Mouse (Mus musculus): ENCODE measurements around the gene Gm20716. TPM values are rescaled to one million over a fixed set of nuclear protein-coding genes. Genes with fewer than 3 reads are reported as not detected.

The Gm20716 gene
- total and polyA plus RNA-seq, 3 experiments = 24.4 to 29.4 TPM; not detected in 1

DNA sequence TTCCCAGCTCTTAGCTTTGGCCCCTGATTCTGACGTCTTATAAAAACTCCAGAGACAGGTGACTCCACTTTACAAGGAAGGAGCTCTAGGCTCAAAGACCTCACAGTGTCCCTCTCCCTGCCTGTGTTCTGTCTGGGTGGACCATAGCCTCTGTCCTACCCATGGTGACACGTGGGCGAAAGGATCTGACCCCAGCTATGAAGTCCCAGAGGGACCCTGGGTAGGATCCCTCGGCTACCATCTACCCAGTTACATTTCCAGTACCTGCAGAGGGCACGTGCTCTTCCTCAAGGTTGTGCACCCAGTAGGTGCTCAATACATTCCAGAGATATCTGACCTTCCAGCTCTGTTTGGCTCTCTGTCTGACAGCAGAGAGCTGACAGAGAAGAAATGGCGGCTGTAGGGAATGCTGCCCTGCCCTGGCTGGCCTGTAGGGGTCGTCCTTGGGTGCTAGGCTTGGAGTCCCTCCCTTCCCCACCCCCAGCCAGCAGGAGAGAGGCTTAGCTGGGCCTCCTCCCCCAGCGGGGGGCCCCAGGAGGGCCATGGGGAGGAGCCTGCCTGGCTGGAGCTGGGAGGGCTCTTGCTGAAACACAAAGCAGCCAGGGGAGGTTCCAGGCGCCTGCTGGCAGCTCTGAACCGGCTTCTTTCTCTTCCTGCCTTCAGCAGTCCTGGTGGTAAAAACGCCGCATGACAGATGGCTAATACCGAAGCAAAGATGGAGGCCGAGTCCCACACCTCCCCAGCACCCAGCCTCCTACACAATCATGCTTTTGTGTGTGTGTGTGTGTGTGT, 75.9 kb downstream of the Gm20716 start:
- H3K36me3 ChIP-seq (ENCODE audit: control insufficient read depth in 1 of 2, insufficient read depth in 2 of 2, low read length in 2 of 2) = peaks cover 0 to 4% of the 10 kb centered on the region in 2 experiments; a peak in 1 of 4 replicates
- H3K9me3 ChIP-seq (replicated peaks; ENCODE audit: insufficient read depth, low read length) = no peaks in the 10 kb centered on the region
- DNase-seq (ENCODE audit: low read depth, low spot score) = peak; percentile 90
- peak overlapping the region; percentile 57 for H3K9ac ChIP-seq (ENCODE audit: control insufficient read depth, low read depth, low read length, poor library complexity, severe bottlenecking)
- peaks cover 0 to 7% of the 10 kb centered on the region in 2 experiments; a peak in 3 of 4 replicates for H3K4me1 ChIP-seq (ENCODE audit: control insufficient read depth in 1 of 2, insufficient read depth in 2 of 2, low read length in 2 of 2)
- H3K79me2 ChIP-seq (ENCODE audit: control insufficient read depth, insufficient read depth, low read length, poor library complexity) = no peaks in the 10 kb centered on the region
- H3K27me3 ChIP-seq (ENCODE audit: control insufficient read depth in 1 of 2, insufficient read depth in 2 of 2, low read length in 2 of 2) = no peaks in the 10 kb centered on the region
- H3K27ac ChIP-seq (ENCODE audit: control insufficient read depth, low read depth, low read length) = 0 out of 2 replicates have a peak overlapping the region, but pooled peaks have one; percentile 46
- peak overlapping the region; percentile 36 to 46 for H3K4me3 ChIP-seq (ENCODE audit: control insufficient read depth in 1 of 2, insufficient read depth in 1 of 2, low read depth in 2 of 2, low read length in 2 of 2)
- TF ChIP-seq ETS1 (IDR thresholded peaks at IDR 0.05; ENCODE audit: low read depth, low read length) (no peak), KAT2A (conservative IDR thresholded peaks at IDR 0.05; ENCODE audit: low read depth, low read length) (no peak), ELF1 (IDR thresholded peaks at IDR 0.05; ENCODE audit: low read depth, low read length) (peak; percentile 61; the same call in 1 of the 2 replicates), MEF2A (IDR thresholded peaks at IDR 0.05; ENCODE audit: extremely low read depth, insufficient replicate concordance, low read depth, low read length, poor library complexity, severe bottlenecking) (no peak), ZMIZ1 (IDR thresholded peaks at IDR 0.05; ENCODE audit: low read depth, low read length) (no peak), RCOR1 (IDR thresholded peaks at IDR 0.05; ENCODE audit: low read depth, low read length) (no peak), POLR2A (IDR thresholded peaks at IDR 0.05; ENCODE audit: control insufficient read depth in 1 of 2, insufficient read depth in 1 of 2, low read depth in 1 of 2, low read length in 2 of 2, poor library complexity in 1 of 2) (peak in 1 of 2 experiments; percentile 55; a peak in 1 of 4 replicates), POLR2AphosphoS5 (IDR thresholded peaks at IDR 0.05; ENCODE audit: borderline replicate concordance, low read depth, low read length) (no peak), POLR2AphosphoS2 (IDR thresholded peaks at IDR 0.05; ENCODE audit: low read length) (no peak), USF2 (IDR thresholded peaks at IDR 0.05; ENCODE audit: borderline replicate concordance in 1 of 2, insufficient read depth in 1 of 2, low read depth in 1 of 2, low read length in 2 of 2) (no peak), TAL1 (IDR thresholded peaks at IDR 0.05; ENCODE audit: low read length) (no peak), CHD1 (IDR thresholded peaks at IDR 0.05; ENCODE audit: low read depth, low read length) (no peak), TCF12 (IDR thresholded peaks at IDR 0.05; ENCODE audit: low read depth, low read length) (peak; percentile 56; the same call in 1 of the 2 replicates), UBTF (IDR thresholded peaks at IDR 0.05; ENCODE audit: borderline replicate concordance, insufficient read depth, low read depth, low read length) (no peak), MYC (IDR thresholded peaks at IDR 0.05; ENCODE audit: low read depth, low read length) (no peak), MYB (IDR thresholded peaks at IDR 0.05; ENCODE audit: low read depth, low read length) (no peak), MAX (IDR thresholded peaks at IDR 0.05; ENCODE audit: low read length) (peak; percentile 40; the same call in 1 of the 2 replicates), HCFC1 (IDR thresholded peaks at IDR 0.05; ENCODE audit: low read depth, low read length) (peak; percentile 30; the same call in 1 of the 2 replicates), MAZ (IDR thresholded peaks at IDR 0.05; ENCODE audit: low read depth, low read length) (peak; percentile 80; the same call in 1 of the 2 replicates), SIN3A (IDR thresholded peaks at IDR 0.05; ENCODE audit: low read length) (peak; percentile 54), GABPA (IDR thresholded peaks at IDR 0.05; ENCODE audit: low read depth, low read length) (no peak), EP300 (IDR thresholded peaks at IDR 0.05; ENCODE audit: low read depth in 1 of 2, low read length in 2 of 2) (no peak; a peak in 1 of 4 replicates), BHLHE40 (IDR thresholded peaks at IDR 0.05; ENCODE audit: borderline replicate concordance, low read depth, low read length) (0 out of 2 replicates have a peak, but pooled peaks have one; percentile 33), NRF1 (IDR thresholded peaks at IDR 0.05; ENCODE audit: insufficient read depth, low read depth, low read length, poor library complexity, severe bottlenecking) (no peak), E2F4 (IDR thresholded peaks at IDR 0.05; ENCODE audit: borderline replicate concordance, low read depth, low read length) (no peak), GATA1 (IDR thresholded peaks at IDR 0.05; ENCODE audit: low read depth, low read length) (no peak), ZNF384 (IDR thresholded peaks at IDR 0.05; ENCODE audit: low read depth, low read length) (no peak), CTCF (IDR thresholded peaks at IDR 0.05 in 2 of 3, conservative IDR thresholded peaks at IDR 0.05 in 1 of 3; ENCODE audit: control insufficient read depth in 1 of 3, insufficient read depth in 1 of 3, low read depth in 2 of 3, low read length in 3 of 3, poor library complexity in 1 of 3, severe bottlenecking in 1 of 3) (peak; percentile 65 to 80 (median 69)), JUND (IDR thresholded peaks at IDR 0.05; ENCODE audit: low read depth, low read length) (no peak), CHD2 (IDR thresholded peaks at IDR 0.05; ENCODE audit: low read length) (no peak; the same call in 1 of the 2 replicates), RAD21 (IDR thresholded peaks at IDR 0.05; ENCODE audit: low read depth, low read length) (peak; percentile 9), MXI1 (IDR thresholded peaks at IDR 0.05; ENCODE audit: low read depth, low read length) (0 out of 2 replicates have a peak, but pooled peaks have one; percentile 15), NELFE (IDR thresholded peaks at IDR 0.05; ENCODE audit: low read depth, low read length) (peak; percentile 45; the same call in 1 of the 2 replicates), TBP (IDR thresholded peaks at IDR 0.05; ENCODE audit: low read depth, low read length) (no peak), USF1 (IDR thresholded peaks at IDR 0.05; ENCODE audit: low read depth, low read length) (0 out of 2 replicates have a peak, but pooled peaks have one; percentile 2)

All from MEL (cell line).